Mouse (Mus musculus): ENCODE results near the gene Chp1. TPM values are rescaled to one million over a fixed set of nuclear protein-coding genes. Genes with fewer than 3 reads are reported as not detected.
"Not testable (repeated sequence)": the region's sequence is repeated elsewhere in the genome, so short reads cannot be mapped to it uniquely, and the experiment has no call there.

Gene Chp1
- 50.6 and 51.5 TPM in 2 replicates for polyA plus RNA-seq (2016; fragmentation: Nextera tagmentation; extraction: Ambion mirVana)

DNA sequence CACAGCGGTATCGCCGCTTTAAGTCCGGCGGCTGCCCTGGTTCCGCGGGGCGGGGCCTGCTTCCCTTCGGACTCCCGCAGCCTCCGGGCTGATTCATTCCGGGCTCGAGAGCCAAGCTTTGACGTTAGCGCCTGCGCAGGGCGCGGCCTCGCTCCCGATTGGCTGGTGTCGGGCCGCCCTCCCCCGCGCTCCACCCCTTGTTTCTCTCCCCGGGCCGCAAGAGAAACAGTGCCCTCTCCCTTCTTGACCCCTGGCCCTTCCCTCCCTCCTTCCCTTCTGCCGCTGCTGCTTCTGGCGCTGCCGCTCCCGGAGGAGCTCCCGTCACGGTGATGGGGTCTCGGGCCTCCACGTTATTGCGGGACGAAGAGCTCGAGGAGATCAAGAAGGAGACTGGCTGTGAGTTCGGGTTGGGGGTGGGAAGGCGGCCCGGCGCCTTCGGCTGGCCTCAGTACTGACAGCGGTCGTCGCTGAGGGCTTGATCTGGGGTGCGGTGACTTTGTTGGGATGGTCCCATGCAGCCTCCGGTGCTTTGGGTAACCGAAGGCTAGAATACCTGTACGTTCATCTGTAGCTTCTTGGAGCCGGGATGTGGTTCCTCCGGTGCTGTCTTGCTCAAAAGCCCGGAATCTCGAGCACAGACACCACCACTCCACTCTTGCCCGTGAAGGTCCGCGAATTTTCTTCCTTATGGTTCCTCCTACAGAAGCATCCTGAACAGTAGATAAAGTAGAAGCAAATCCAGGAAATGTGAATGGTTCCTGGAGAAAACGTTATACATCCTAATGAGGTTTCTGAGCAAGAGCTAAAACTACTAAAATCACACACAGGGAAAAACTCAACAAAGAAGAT lies at the start of gene Chp1, which contains the start of gene Exd1:
Gene Chp1, plus strand, starts transcription at position 176 of the 849 bp plus-strand sequence.
Gene Exd1, minus strand, starts transcription at position 106 of the 849 bp plus-strand sequence.
- peak within 1 kb of the TSS; percentile 79 for H3K4me3 ChIP-seq
- under 1% methylated on average over 57 of the region's 57 CpGs for WGBS
- 0 out of 2 replicates have a peak, but pooled peaks cover 3% of the 10 kb centered on the region for H3K36me3 ChIP-seq (replicated peaks)
- H3K27me3 ChIP-seq (ENCODE audit: poor library complexity, severe bottlenecking) = no peaks in the 10 kb centered on the region
- H3K9me3 ChIP-seq = no peaks in the 10 kb centered on the region
- peaks cover 27% of the 10 kb centered on the region for H3K4me1 ChIP-seq
- peak; percentile 98 for DNase-seq (ENCODE audit: extremely low spot score, low spot score)
- peak within 1 kb of the TSS; percentile 88 for H3K27ac ChIP-seq

DNA sequence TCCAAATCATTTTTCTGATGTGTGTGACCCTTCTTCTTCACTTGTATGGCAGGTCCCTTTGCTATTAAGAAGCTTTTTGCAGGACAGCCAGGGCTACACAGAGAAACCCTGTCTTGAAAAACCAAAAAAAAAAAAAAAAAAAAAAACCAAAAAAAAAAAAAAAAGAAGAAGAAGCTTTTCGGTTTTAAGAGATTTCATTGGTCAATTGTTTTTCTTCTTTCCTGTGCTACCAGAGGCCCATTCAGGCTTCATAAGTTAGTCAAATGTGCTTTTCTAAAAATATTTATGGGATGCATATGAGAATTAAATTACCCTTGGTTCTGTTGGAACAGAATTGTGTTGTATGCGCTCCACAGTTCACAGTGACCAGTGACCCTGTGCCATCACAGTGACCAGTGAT lies 48.6 kb upstream of the Chp1 start:
- no peak for DNase-seq (ENCODE audit: extremely low spot score, low spot score)
- Histone ChIP-seq H3K36me3 (replicated peaks) (no peaks in the 10 kb centered on the region), H3K27me3 (ENCODE audit: poor library complexity, severe bottlenecking) (no peaks in the 10 kb centered on the region), H3K9me3 (no peaks in the 10 kb centered on the region), H3K4me1 (no peaks in the 10 kb centered on the region), H3K4me3 (no peak overlapping the region), H3K27ac (no peak overlapping the region)
- WGBS = 94% methylated on average over 2 of the region's 2 CpGs

DNA sequence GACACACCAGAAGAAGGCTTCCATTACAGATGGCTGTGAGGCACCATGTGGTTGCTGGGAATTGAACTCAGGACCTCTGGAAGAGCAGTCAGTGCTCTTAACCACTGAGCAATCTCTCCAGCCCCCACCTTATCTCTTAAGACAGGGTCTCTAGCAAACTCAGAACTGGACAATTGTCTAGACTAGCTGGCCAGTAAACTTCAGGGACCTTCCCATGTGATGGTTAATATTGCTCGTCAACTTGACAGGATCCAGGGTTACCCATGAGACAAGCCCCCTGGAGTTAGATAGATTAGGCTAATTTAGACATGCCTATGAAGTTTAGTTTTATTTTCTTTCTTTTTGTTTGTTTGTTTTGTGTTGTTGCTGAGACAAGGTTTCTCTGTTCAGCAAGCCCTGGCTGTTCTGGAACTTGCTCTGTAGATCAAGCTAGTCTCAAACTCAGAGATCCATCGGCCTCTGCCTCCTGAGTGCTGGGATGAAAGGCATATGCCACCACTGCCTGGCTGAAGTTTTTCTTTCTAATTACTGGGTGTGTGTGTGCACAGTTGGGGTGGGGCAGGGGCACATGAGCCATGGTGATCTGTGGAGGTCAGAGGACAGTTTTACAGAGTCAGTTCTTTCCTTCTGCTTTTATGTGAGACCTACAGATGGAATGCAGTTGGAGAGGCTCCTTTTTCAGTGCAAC lies 46.4 kb upstream of the Chp1 start:
- DNase-seq (ENCODE audit: extremely low spot score, low spot score) = no peak
- H3K36me3 ChIP-seq (replicated peaks) = no peaks in the 10 kb centered on the region
- no peak overlapping the region for H3K4me3 ChIP-seq
- H3K9me3 ChIP-seq = no peaks in the 10 kb centered on the region
- no peak overlapping the region for H3K27ac ChIP-seq
- no peaks in the 10 kb centered on the region for H3K27me3 ChIP-seq (ENCODE audit: poor library complexity, severe bottlenecking)
- 87% methylated on average over 2 of the region's 2 CpGs for WGBS
- H3K4me1 ChIP-seq = no peaks in the 10 kb centered on the region

DNA sequence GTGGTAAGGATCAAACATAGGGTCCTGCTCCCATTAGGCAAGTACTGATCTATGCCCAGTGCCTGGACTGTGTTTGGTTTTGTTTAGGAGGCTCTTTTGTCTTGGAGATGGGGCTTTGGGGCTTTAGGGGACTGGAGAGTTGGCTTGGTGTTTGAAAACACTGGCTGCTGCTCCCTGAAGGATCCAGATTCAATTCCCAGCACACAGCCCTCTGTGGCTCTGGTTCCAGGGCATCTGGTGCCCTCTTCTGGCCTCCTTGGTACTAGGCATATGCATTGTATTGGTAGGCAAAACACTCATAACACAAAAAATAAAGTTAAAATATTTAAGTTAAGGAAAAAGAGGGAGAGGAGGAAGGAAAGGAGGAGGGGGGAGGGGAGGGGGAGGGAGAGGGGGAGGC lies 40.4 kb upstream of the Chp1 start:
- no peak for DNase-seq (ENCODE audit: extremely low spot score, low spot score)
- Histone ChIP-seq H3K9me3 (no peaks in the 10 kb centered on the region), H3K4me1 (no peaks in the 10 kb centered on the region)

DNA sequence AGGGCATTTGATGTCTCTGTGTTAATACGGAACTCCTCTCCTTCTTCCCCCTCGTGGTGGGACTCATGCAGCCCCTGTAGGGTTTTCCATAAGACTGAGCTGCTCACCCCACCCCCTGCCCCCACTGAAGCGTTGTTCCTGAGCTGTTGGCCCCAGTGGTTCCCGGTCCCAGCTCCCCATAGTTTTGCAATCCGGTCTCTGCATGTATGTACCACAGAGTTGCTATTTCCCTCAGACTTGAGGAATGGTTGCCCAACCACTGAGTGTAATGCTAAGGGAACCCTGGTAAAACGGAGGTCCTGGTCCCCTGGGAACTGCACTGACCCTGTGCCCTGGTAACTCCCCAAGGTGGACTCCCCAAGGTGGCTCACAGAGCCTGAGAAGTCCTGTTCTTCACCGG lies 39.0 kb upstream of the Chp1 start:
- DNase-seq (ENCODE audit: extremely low spot score, low spot score); H3K27me3 ChIP-seq (ENCODE audit: poor library complexity, severe bottlenecking); H3K27ac ChIP-seq; H3K4me3 ChIP-seq; H3K4me1 ChIP-seq; H3K36me3 ChIP-seq (replicated peaks); H3K9me3 ChIP-seq: not testable (repeated sequence)
- WGBS = 67% methylated on average over 7 of the region's 7 CpGs

More for the DNA sequence above, 40.4 kb upstream of the Chp1 start:
- Histone ChIP-seq H3K4me3 (no peak overlapping the region), H3K36me3 (replicated peaks) (no peaks in the 10 kb centered on the region), H3K27ac (no peak overlapping the region), H3K27me3 (ENCODE audit: poor library complexity, severe bottlenecking) (no peaks in the 10 kb centered on the region)

DNA sequence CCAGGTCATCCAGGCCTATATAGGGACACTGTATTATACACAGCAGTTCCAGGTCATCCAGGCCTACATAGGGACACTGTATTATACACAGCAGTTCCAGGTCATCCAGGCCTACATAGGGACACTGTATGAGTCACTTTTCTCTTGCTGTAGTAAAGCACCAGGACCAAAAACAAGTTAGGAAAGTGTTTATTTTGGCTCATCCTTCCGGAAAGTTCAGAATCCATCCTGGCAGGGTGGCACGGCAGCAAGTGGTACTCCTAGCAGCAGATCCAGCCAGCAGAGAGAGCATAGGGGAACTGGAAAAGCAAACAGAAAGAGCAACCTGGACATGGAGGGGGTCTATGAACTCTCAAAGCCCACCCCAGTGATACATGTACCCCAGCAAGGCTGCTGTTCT lies 36.6 kb upstream of the Chp1 start:
- Histone ChIP-seq H3K9me3 (no peaks in the 10 kb centered on the region), H3K27ac (no peak overlapping the region), H3K27me3 (ENCODE audit: poor library complexity, severe bottlenecking) (no peaks in the 10 kb centered on the region), H3K4me1 (no peaks in the 10 kb centered on the region), H3K4me3 (no peak overlapping the region), H3K36me3 (replicated peaks) (no peaks in the 10 kb centered on the region)
- WGBS = 89% methylated on average over 2 of the region's 2 CpGs
- DNase-seq (ENCODE audit: extremely low spot score, low spot score) = no peak

DNA sequence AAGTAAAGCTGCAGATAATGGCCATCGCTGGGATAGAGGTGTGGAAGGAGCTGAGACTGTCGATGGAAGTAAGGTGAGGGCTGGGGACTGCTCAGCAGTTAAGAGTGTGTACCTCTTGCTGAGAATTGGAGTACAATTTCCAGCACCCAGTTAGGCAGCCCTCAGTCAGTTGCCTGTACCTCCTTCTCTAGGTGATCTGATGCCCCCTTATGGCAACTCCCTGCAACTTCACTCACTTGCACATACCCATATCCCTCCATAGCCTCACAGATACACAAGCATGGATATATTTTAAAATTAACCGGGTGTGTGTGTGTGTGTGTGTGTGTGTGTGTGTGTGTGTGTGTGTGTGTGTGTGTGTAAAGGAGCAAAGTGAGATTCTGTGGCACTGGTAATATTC lies 35.2 kb upstream of the Chp1 start:
- H3K4me3 ChIP-seq = no peak overlapping the region
- H3K9me3 ChIP-seq = no peaks in the 10 kb centered on the region
- no peaks in the 10 kb centered on the region for H3K36me3 ChIP-seq (replicated peaks)
- H3K4me1 ChIP-seq = no peaks in the 10 kb centered on the region
- H3K27ac ChIP-seq = no peak overlapping the region
- WGBS = 84% methylated on average over 3 of the region's 3 CpGs
- DNase-seq (ENCODE audit: extremely low spot score, low spot score) = no peak
- H3K27me3 ChIP-seq (ENCODE audit: poor library complexity, severe bottlenecking) = no peaks in the 10 kb centered on the region

DNA sequence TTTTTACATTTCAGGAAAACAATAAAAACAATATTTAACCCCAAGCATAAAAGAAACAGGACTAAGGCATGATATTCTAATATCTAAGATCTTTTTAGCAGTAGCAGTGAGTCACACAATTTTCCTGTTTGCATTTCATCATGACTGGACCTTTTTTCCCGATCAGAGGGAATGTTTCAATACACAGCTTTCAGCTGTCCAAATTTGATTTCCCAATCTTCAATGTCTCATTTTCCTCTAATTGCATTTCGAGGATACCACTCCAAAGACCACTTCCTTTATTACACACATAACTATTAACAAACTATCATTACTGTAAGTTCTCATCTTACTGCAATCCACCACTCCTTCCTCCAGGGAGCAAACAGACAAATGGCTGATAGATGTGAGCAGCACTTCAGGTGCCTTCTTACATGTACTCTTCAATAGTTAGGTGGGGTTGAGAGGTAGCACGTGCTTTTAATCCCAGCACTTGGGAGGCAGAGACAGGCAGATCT lies 33.4 kb upstream of the Chp1 start:
- 90% methylated on average over 3 of the region's 3 CpGs for WGBS
- H3K9me3 ChIP-seq = no peaks in the 10 kb centered on the region
- H3K36me3 ChIP-seq (replicated peaks) = no peaks in the 10 kb centered on the region
- no peaks in the 10 kb centered on the region for H3K4me1 ChIP-seq
- no peak overlapping the region for H3K27ac ChIP-seq
- no peak for DNase-seq (ENCODE audit: extremely low spot score, low spot score)
- no peaks in the 10 kb centered on the region for H3K27me3 ChIP-seq (ENCODE audit: poor library complexity, severe bottlenecking)
- no peak overlapping the region for H3K4me3 ChIP-seq

DNA sequence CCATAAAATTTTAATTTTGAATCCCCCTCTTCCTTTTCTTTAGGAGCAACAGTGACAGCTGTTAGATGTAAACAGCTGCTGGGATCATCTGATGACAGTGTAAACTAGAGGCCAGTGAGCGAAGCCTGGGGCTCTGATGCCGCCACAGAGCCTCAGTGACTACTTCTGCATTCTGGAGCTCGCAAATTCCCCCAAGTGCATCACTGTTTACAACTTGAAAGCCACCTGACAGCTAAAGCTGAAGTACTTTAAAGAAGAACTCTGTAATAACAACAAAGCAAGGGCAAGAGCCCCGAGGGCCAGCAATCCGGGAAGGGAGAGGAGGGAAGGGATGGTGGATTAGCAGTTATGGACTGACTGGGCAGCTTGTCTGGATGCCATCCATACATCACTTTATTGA lies 30.7 kb upstream of the Chp1 start:
- no peaks in the 10 kb centered on the region for H3K27me3 ChIP-seq (ENCODE audit: poor library complexity, severe bottlenecking)
- 71% methylated on average over 5 of the region's 5 CpGs for WGBS
- DNase-seq (ENCODE audit: extremely low spot score, low spot score) = no peak

DNA sequence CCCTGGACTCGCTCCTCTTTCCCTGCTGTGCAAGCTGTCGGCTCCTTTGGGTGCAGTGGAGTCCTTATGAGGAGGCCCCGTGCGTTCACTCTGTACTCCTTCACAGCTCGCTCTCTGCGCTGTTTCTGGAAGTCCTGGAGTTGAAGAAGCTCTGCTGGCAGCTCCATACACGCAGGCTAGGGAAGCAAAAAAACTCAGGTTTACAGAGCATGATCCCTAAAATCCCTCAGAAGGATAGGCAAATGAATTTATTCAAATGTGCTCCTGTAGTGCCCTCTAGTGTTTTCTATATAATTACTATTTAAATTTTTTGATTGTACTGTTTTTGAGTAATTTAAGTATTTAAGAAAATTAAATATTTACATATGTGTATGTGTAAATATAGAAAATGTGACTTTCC lies 26.9 kb upstream of the Chp1 start:
- Histone ChIP-seq H3K27me3 (ENCODE audit: poor library complexity, severe bottlenecking) (no peaks in the 10 kb centered on the region), H3K36me3 (replicated peaks) (no peaks in the 10 kb centered on the region), H3K27ac (no peak overlapping the region), H3K4me3 (no peak overlapping the region), H3K9me3 (no peaks in the 10 kb centered on the region), H3K4me1 (no peaks in the 10 kb centered on the region)
- no peak for DNase-seq (ENCODE audit: extremely low spot score, low spot score)
- WGBS = 77% methylated on average over 7 of the region's 7 CpGs

More for the DNA sequence above, 30.7 kb upstream of the Chp1 start:
- H3K4me1 ChIP-seq = no peaks in the 10 kb centered on the region
- H3K4me3 ChIP-seq = no peak overlapping the region
- no peak overlapping the region for H3K27ac ChIP-seq
- no peaks in the 10 kb centered on the region for H3K9me3 ChIP-seq
- no peaks in the 10 kb centered on the region for H3K36me3 ChIP-seq (replicated peaks)

DNA sequence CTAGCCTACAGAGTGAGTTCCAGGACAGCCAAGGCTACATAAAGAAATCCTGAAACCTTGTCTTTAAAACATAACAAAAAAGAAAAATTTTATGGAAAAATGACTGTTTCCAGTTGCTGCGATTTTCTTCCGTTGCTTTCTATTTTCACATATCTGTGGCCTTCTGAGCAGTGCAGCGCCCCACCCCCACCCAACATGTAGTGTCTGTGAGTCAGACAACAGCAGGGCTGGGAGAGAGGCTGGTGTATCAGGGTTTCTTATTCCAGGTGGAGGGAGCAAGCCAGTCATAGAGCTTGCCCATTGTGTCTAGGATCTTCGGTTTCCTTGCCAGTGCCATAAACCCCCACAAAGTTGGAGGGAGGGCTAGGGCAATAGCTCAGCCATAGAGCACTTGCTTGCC lies 23.7 kb upstream of the Chp1 start:
- 87% methylated on average over 4 of the region's 4 CpGs for WGBS
- H3K27me3 ChIP-seq (ENCODE audit: poor library complexity, severe bottlenecking) = no peaks in the 10 kb centered on the region
- no peak overlapping the region for H3K4me3 ChIP-seq
- H3K4me1 ChIP-seq = no peaks in the 10 kb centered on the region
- no peak overlapping the region for H3K27ac ChIP-seq
- H3K36me3 ChIP-seq (replicated peaks) = no peaks in the 10 kb centered on the region
- DNase-seq (ENCODE audit: extremely low spot score, low spot score) = no peak
- H3K9me3 ChIP-seq = no peaks in the 10 kb centered on the region

DNA sequence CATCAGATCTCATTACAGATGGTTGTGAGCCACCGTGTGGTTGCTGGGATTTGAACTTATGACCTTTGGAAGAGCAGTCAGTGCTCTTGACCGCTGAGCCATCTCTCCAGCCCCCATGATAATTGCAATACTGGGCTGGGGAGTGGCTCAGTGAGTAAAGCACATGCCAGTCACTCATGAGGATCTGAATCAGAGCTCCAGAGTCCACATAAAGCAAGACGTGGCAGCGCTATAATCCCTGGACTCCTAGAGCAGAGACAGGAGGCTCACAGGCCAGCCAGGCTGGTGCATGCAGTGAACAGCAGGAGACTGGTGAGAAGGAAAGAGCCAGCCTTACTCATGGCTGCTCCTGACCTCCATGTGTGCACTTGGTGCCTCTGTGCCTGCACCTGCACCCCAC lies 22.1 kb upstream of the Chp1 start:
- Histone ChIP-seq H3K27me3 (ENCODE audit: poor library complexity, severe bottlenecking) (no peaks in the 10 kb centered on the region), H3K36me3 (replicated peaks) (no peaks in the 10 kb centered on the region), H3K4me1 (no peaks in the 10 kb centered on the region), H3K9me3 (no peaks in the 10 kb centered on the region), H3K4me3 (no peak overlapping the region), H3K27ac (no peak overlapping the region)
- 61% methylated on average over 4 of the region's 4 CpGs for WGBS
- DNase-seq (ENCODE audit: extremely low spot score, low spot score) = no peak

DNA sequence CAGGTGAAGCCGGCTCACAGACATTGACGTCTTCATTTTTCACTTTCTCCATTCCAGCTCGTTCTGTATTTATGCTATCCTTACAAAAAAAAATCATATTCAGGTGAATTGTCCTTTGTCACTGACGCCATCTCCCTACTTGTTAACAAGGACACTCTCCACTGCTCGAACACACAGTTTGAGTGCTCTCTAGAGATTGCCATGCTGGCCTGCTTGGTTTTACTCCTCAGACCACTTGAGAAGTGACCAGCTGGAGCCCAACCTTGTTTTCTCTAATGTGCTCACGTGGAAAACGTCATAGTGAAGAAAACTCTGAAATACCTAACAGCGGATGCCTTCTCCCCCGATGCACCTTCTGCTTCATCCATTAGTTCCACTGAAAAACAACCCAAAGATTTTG lies 8.7 kb upstream of the Chp1 start:
- Histone ChIP-seq H3K4me1 (no peaks in the 10 kb centered on the region), H3K27me3 (ENCODE audit: poor library complexity, severe bottlenecking) (no peaks in the 10 kb centered on the region), H3K36me3 (replicated peaks) (no peaks in the 10 kb centered on the region), H3K27ac (no peak overlapping the region), H3K9me3 (no peaks in the 10 kb centered on the region), H3K4me3 (no peak overlapping the region)
- WGBS = 85% methylated on average over 9 of the region's 9 CpGs
- no peak for DNase-seq (ENCODE audit: extremely low spot score, low spot score)
